Mouse (Mus musculus): ENCODE results near the gene Tmem230.
"Not testable (repeated sequence)": the region's sequence is repeated elsewhere in the genome, so short reads cannot be mapped to it uniquely, and the experiment has no call there.

GRCm38 (mm10) chr2:132240457-132240856 is 7.2 kb downstream of the Tmem230 start:
- not testable (repeated sequence) for TF ChIP-seq POLR2A, CTCF (IDR thresholded peaks at IDR 0.05; ENCODE audit: insufficient read depth, low read depth, low read length)

Measured in olfactory bulb, adult 2 months (tissue).